Mouse (Mus musculus): ENCODE results near the gene Caln1. TPM values are rescaled to one million over a fixed set of nuclear protein-coding genes. Genes with fewer than 3 reads are reported as not detected.

The Caln1 gene
- polyA plus RNA-seq (2016; fragmentation: Nextera tagmentation; extraction: Ambion mirVana) = 0.10 and 0.21 TPM in 2 replicates

- Histone ChIP-seq H3K36me3 (no peaks in the 10 kb centered on the region), H3K4me3 (no peak within 1 kb of the TSS), H3K4me1 (no peaks in the 10 kb centered on the region), H3K9me3 (no peaks in the 10 kb centered on the region), H3K27me3 (ENCODE audit: insufficient read depth, poor library complexity, severe bottlenecking) (no peaks in the 10 kb centered on the region), H3K27ac (no peak within 1 kb of the TSS)
- no peak for DNase-seq (ENCODE audit: low spot score)
- 76% methylated on average over 11 of the region's 11 CpGs for WGBS
Measured at GRCm38 (mm10) chr5:130369237-130369636, at the start of gene Caln1. TSS of gene Caln1 (plus strand) at chr5:130369455.

- Histone ChIP-seq H3K27me3 (ENCODE audit: insufficient read depth, poor library complexity, severe bottlenecking) (no peaks in the 10 kb centered on the region), H3K9me3 (no peaks in the 10 kb centered on the region), H3K27ac (no peak overlapping the region), H3K36me3 (peaks cover 15% of the 10 kb centered on the region), H3K4me1 (no peaks in the 10 kb centered on the region), H3K4me3 (no peak overlapping the region)
- no peak for DNase-seq (ENCODE audit: low spot score)
- WGBS = 91% methylated on average over 5 of the region's 5 CpGs
Measured at GRCm38 (mm10) chr5:130319783-130320182, 49.5 kb upstream of the Caln1 start.

- H3K27ac ChIP-seq = no peak overlapping the region
- no peaks in the 10 kb centered on the region for H3K4me1 ChIP-seq
- no peak overlapping the region for H3K4me3 ChIP-seq
- H3K27me3 ChIP-seq (ENCODE audit: insufficient read depth, poor library complexity, severe bottlenecking) = no peaks in the 10 kb centered on the region
- no peaks in the 10 kb centered on the region for H3K9me3 ChIP-seq
- DNase-seq (ENCODE audit: low spot score) = no peak
- 77% methylated on average over 3 of the region's 3 CpGs for WGBS
- peaks cover 22% of the 10 kb centered on the region for H3K36me3 ChIP-seq
Measured at GRCm38 (mm10) chr5:130320485-130320884, 48.8 kb upstream of the Caln1 start.

- WGBS = 77% methylated on average over 8 of the region's 8 CpGs
- Histone ChIP-seq H3K36me3 (peaks cover 30% of the 10 kb centered on the region), H3K27ac (no peak overlapping the region), H3K4me1 (no peaks in the 10 kb centered on the region), H3K27me3 (ENCODE audit: insufficient read depth, poor library complexity, severe bottlenecking) (no peaks in the 10 kb centered on the region), H3K4me3 (no peak overlapping the region), H3K9me3 (no peaks in the 10 kb centered on the region)
- no peak for DNase-seq (ENCODE audit: low spot score)
Measured at GRCm38 (mm10) chr5:130325486-130325885, 43.8 kb upstream of the Caln1 start.

- no peak overlapping the region for H3K27ac ChIP-seq
- peaks cover 30% of the 10 kb centered on the region for H3K36me3 ChIP-seq
- H3K9me3 ChIP-seq = no peaks in the 10 kb centered on the region
- H3K27me3 ChIP-seq (ENCODE audit: insufficient read depth, poor library complexity, severe bottlenecking) = no peaks in the 10 kb centered on the region
- WGBS = 81% methylated on average over 6 of the region's 6 CpGs
- peaks cover 2% of the 10 kb centered on the region; the same call in 1 of the 2 replicates for H3K4me1 ChIP-seq
- DNase-seq (ENCODE audit: low spot score) = no peak
- H3K4me3 ChIP-seq = no peak overlapping the region
Measured at GRCm38 (mm10) chr5:130327615-130328263, 41.5 kb upstream of the Caln1 start.

- H3K4me1 ChIP-seq = peaks cover 2% of the 10 kb centered on the region; the same call in 1 of the 2 replicates
- DNase-seq (ENCODE audit: low spot score) = no peak
- H3K36me3 ChIP-seq = peaks cover 30% of the 10 kb centered on the region
- WGBS = 88% methylated on average over 9 of the region's 9 CpGs
- H3K27ac ChIP-seq = no peak overlapping the region
- no peaks in the 10 kb centered on the region for H3K9me3 ChIP-seq
- H3K4me3 ChIP-seq = no peak overlapping the region
- H3K27me3 ChIP-seq (ENCODE audit: insufficient read depth, poor library complexity, severe bottlenecking) = no peaks in the 10 kb centered on the region
Measured at GRCm38 (mm10) chr5:130328366-130328765, 40.9 kb upstream of the Caln1 start.

- 69% methylated on average over 2 of the region's 2 CpGs for WGBS
- Histone ChIP-seq H3K9me3 (no peaks in the 10 kb centered on the region), H3K4me1 (peaks cover 2% of the 10 kb centered on the region; the same call in 1 of the 2 replicates), H3K4me3 (no peak overlapping the region), H3K27ac (no peak overlapping the region), H3K27me3 (ENCODE audit: insufficient read depth, poor library complexity, severe bottlenecking) (no peaks in the 10 kb centered on the region), H3K36me3 (peaks cover 26% of the 10 kb centered on the region)
- no peak for DNase-seq (ENCODE audit: low spot score)
Measured at GRCm38 (mm10) chr5:130329889-130330288, 39.4 kb upstream of the Caln1 start.

GRCm38 (mm10) chr5:130330801-130331200 lies 38.5 kb upstream of the Caln1 start:
- Histone ChIP-seq H3K9me3 (no peaks in the 10 kb centered on the region), H3K36me3 (peaks cover 26% of the 10 kb centered on the region), H3K27ac (no peak overlapping the region), H3K4me3 (no peak overlapping the region), H3K4me1 (peaks cover 2% of the 10 kb centered on the region; the same call in 1 of the 2 replicates), H3K27me3 (ENCODE audit: insufficient read depth, poor library complexity, severe bottlenecking) (no peaks in the 10 kb centered on the region)
- 83% methylated on average over 4 of the region's 4 CpGs for WGBS
- DNase-seq (ENCODE audit: low spot score) = no peak

GRCm38 (mm10) chr5:130331206-130331605 lies 38.0 kb upstream of the Caln1 start:
- peaks cover 27% of the 10 kb centered on the region for H3K36me3 ChIP-seq
- DNase-seq (ENCODE audit: low spot score) = no peak
- WGBS = 82% methylated on average over 4 of the region's 4 CpGs
- H3K9me3 ChIP-seq = no peaks in the 10 kb centered on the region
- H3K27ac ChIP-seq = no peak overlapping the region
- no peak overlapping the region for H3K4me3 ChIP-seq
- no peaks in the 10 kb centered on the region for H3K27me3 ChIP-seq (ENCODE audit: insufficient read depth, poor library complexity, severe bottlenecking)
- H3K4me1 ChIP-seq = peaks cover 2% of the 10 kb centered on the region; the same call in 1 of the 2 replicates

- peaks cover 2% of the 10 kb centered on the region; the same call in 1 of the 2 replicates for H3K4me1 ChIP-seq
- H3K36me3 ChIP-seq = peaks cover 33% of the 10 kb centered on the region
- DNase-seq (ENCODE audit: low spot score) = no peak
- WGBS = 90% methylated on average over 7 of the region's 7 CpGs
- no peaks in the 10 kb centered on the region for H3K9me3 ChIP-seq
- H3K27ac ChIP-seq = no peak overlapping the region
- H3K4me3 ChIP-seq = no peak overlapping the region
- H3K27me3 ChIP-seq (ENCODE audit: insufficient read depth, poor library complexity, severe bottlenecking) = no peaks in the 10 kb centered on the region
Measured at GRCm38 (mm10) chr5:130333566-130333965, 35.7 kb upstream of the Caln1 start.

- H3K27me3 ChIP-seq (ENCODE audit: insufficient read depth, poor library complexity, severe bottlenecking) = no peaks in the 10 kb centered on the region
- H3K36me3 ChIP-seq = peaks cover 29% of the 10 kb centered on the region
- no peaks in the 10 kb centered on the region for H3K9me3 ChIP-seq
Measured at GRCm38 (mm10) chr5:130333971-130334370, 35.3 kb upstream of the Caln1 start.

GRCm38 (mm10) chr5:130335462-130335861 lies 33.8 kb upstream of the Caln1 start:
- DNase-seq (ENCODE audit: low spot score) = no peak
- no peak overlapping the region for H3K27ac ChIP-seq
- H3K4me3 ChIP-seq = no peak overlapping the region
- no peaks in the 10 kb centered on the region for H3K9me3 ChIP-seq
- peaks cover 38% of the 10 kb centered on the region for H3K36me3 ChIP-seq
- 97% methylated on average over 4 of the region's 4 CpGs for WGBS
- peaks cover 2% of the 10 kb centered on the region; the same call in 1 of the 2 replicates for H3K4me1 ChIP-seq
- H3K27me3 ChIP-seq (ENCODE audit: insufficient read depth, poor library complexity, severe bottlenecking) = no peaks in the 10 kb centered on the region

More at GRCm38 (mm10) chr5:130333971-130334370, 35.3 kb upstream of the Caln1 start:
- DNase-seq (ENCODE audit: low spot score) = no peak
- no peak overlapping the region for H3K27ac ChIP-seq
- no peak overlapping the region for H3K4me3 ChIP-seq
- WGBS = 92% methylated on average over 11 of the region's 11 CpGs
- H3K4me1 ChIP-seq = peaks cover 2% of the 10 kb centered on the region; the same call in 1 of the 2 replicates

- H3K36me3 ChIP-seq = peaks cover 53% of the 10 kb centered on the region
- H3K4me1 ChIP-seq = no peaks in the 10 kb centered on the region
- H3K27me3 ChIP-seq (ENCODE audit: insufficient read depth, poor library complexity, severe bottlenecking) = no peaks in the 10 kb centered on the region
- no peak overlapping the region for H3K27ac ChIP-seq
- H3K4me3 ChIP-seq = no peak overlapping the region
- no peak for DNase-seq (ENCODE audit: low spot score)
- WGBS = 90% methylated on average over 15 of the region's 15 CpGs
- no peaks in the 10 kb centered on the region; the same call in 1 of the 2 replicates for H3K9me3 ChIP-seq
Measured at GRCm38 (mm10) chr5:130340656-130341055, 28.6 kb upstream of the Caln1 start.

Measured in heart, embryonic 10.5 days (tissue).